Mouse (Mus musculus) cerebellum, postnatal 10 days (tissue): ENCODE data around the gene Car11.
"Not testable (repeated sequence)": the region's sequence is repeated elsewhere in the genome, so short reads cannot be mapped to it uniquely, and the experiment has no call there.

ENCODE experiments used
- DNase-seq, 2 experiments: peaks; one replicate each; pipeline ENCODE4 v3.0.0; 2021; ENCODE audit warnings: mixed read lengths in 2 of 2

Car11 gene

GRCm38 (mm10) chr7:45699523-45700141 is at the start of gene Car11:
Gene Car11, plus strand, starts transcription at chr7:45699843.
- DNase-seq = peak; percentile 71

- DNase-seq = not testable (repeated sequence)
Measured at GRCm38 (mm10) chr7:45650484-45650883, 49.2 kb upstream of the Car11 start.

DNA sequence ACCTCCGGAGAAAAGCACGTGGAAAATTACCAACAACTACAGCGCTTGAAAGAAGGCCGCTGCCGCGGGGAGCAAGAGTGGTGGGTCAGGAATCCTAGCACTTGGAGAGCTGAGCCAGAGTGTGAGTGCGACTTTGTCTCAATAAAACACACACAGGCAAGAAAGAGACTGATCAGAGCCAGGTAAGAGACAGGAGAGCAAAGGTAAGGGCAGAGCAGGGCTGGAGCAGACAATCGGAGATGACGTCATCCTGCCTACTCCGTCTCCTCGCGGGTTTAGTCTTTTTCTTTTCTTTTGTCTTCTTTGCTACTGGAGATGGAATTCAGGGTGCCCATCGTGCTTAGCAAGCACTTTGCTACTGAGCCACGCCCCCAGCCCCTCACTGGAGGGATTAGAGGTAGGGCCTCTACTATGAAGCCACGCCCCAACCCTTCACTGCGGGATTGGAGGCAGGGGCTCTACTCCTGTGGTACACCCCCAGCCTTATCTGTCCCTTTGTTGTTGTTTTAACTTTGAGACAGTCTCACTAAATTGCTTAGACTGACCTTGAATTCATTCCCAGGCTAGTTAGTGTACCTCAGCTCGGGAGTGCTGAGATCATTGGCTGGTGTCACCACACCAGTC is 45.1 kb upstream of the Car11 start:
- no peak for DNase-seq

- no peak for DNase-seq
Measured at GRCm38 (mm10) chr7:45660746-45661478, 38.7 kb upstream of the Car11 start.

DNA sequence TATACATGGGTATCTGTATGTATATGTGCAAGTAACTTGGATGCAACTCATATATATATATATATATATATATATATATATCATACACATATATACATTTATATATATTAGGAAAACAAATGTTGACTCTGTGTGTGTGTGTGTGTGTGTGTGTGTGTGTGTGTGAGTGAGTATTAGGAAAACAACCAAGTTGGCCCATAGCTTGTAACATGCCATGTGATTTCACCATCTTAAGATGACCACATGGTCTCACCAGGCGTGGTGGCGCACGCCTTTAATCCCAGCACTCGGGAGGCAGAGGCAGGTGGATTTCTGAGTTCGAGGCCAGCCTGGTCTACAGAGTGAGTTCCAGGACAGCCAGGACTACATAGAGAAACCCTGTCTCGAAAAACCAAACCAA is 37.9 kb upstream of the Car11 start:
- DNase-seq = not testable (repeated sequence)

GRCm38 (mm10) chr7:45665303-45666138 is 34.1 kb upstream of the Car11 start:
- no peak for DNase-seq

DNA sequence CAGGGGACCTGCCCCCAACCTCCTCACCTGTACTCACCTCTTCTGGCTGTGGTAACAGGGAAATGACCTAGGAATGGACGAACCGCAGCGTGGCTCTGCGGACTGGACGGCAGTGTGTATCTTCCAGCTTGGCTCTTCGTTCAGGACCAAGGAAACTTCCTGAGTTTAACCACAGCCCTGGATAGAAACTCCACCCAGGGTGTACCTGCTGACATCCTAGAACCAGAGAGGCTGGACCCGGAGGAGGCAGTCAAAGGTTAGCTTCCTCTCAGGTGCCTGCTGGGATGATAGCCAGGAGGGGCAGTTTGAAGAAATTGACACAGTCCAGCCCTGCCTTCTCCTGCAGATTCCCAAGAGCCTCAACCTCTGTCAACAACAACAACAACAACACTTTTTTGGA is 33.5 kb upstream of the Car11 start, which contains the start of gene Fut2:
TSS of gene Fut2 (minus strand) at position 234 of the 400 bp plus-strand sequence.
- no peak for DNase-seq

DNA sequence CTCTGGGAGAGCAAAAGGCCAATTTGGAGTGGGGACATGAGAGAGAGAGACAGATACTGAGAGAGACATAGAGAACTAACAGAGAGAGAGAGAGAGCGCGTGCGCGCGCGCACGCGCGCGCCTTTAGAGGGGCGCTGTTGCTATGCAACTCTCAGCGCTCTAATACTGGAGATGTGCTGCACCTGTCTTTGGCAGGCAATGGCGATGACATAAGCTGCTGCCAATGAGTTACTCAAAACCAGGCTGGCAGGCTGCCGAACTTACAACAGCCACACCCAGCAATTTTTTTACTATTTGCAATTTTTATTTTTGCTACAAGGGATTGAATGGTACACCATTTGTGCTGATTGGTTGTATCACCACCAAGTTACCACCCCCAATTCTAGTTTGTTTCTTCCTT is 31.9 kb upstream of the Car11 start:
- DNase-seq = peak in 1 of 2 experiments; percentile 35

- no peak for DNase-seq
Measured at GRCm38 (mm10) chr7:45668921-45669320, 30.7 kb upstream of the Car11 start.

DNA sequence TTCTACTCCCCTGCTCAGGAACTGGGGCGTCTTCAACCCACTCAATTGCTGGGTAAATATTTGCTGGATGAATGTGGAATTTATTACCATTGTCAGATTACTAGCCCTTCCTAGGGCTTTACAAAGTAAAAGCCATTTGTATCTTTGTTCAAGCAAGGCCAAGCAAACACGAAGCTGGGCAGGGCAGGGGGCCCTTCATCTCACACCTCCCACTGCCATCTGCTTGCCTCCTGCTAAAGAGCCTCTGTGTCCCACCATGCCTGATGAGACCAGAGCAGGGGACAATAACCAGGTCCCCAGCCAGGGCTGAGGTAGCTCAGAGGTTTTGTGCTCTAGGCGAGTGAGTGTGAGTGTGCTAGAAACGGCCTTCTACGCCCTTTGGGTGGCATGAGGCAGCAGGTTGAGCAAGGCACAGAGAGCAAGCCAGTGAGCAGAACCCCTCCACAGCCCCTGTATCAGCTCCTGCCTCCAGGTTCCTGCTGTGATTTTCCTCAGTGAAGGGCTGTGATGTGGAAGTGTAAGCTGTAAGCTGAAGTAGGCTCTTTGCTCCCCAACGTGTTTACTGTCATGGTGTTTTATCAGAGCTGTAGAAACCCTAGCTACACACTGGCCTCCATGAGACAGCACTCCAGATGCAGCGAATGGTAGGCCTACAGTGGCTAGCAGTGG is 21.9 kb upstream of the Car11 start:
- DNase-seq = no peak

- no peak for DNase-seq
Measured at GRCm38 (mm10) chr7:45678513-45678912, 21.1 kb upstream of the Car11 start.

- DNase-seq = no peak
Measured at GRCm38 (mm10) chr7:45679966-45680621, 19.5 kb upstream of the Car11 start.

DNA sequence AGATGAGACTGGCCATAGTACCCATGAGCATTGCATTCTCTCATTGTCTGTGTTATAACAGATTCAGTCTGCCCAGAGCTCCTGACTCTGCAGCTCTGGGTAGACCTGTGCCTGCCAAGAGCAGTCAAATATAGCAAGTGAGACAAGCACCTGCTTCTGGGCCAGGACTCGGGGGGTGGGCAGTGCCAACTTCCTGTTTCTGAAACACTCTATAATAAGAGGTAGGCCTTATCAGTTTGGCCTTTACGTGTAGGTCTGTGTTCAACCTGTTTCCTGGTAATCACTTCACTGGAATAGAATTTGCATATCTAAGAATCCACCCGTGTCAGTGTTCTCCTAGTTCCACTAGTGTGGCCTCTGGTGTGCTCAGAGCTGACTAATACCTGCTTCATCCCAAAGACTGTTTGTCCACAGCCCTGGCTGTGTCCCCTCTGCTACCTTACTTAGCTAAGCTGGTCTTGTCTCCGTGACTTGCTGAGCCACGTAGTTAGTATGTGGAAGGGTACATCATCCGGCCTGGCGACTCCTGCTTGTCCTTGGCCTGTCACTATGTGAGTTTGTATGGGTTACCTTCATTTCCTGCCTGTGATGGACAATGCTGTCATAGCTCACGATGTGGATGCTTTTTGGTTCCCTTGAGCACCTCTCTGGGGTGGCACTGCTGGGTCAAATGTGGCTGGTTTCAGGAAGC is 18.5 kb upstream of the Car11 start:
- DNase-seq = peak; percentile 41 to 45

DNA sequence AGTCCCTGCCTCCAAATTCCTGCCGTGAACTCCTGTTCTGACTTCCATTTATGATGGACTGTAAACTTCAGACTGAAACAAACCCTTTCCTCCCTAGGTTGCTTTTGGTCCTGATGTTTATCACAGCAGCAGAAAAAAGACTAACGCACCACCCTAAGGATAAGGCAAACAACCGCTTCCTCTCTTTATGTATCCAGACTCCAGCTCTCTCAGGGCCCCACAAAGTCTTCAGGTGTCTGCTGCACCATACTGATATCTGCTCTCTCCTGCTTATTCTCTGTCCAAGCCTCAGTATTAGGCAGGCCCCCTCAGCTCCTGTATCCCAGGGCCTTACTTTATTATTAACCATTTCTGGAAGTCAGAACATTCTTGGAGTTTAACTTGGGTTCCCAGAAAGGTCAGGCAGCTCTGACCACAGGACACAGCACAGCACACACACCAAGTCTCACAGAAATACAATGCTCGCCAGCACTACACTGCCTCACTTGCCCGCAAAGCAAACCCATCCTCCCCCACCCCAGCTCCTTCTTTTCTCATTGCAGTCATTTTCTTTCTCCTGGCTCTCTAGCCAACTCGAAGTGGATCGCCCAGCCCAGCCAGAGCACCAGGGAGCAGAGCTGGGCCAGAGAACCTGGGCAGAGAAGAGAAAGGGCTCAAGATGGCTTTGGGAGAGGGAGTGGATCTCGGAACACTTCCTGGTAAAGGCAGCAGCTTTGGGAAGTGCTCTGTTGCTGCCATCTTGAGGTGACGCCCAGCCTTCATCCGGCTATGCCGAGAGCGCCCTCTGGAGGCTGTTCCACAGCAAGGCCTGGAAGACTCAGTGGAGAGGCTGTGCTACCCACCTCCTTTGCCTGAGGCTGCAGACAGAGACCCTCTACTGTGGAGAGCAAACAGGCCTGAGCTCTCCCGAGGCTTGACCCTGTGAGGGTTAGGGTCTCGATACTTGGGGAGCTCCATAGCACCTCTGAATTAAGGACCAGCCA is 17.2 kb upstream of the Car11 start:
- DNase-seq = peak; percentile 96 to 98

- no peak for DNase-seq
Measured at GRCm38 (mm10) chr7:45683396-45684050, 16.1 kb upstream of the Car11 start, which contains the start of gene Ntn5. Gene Ntn5, plus strand, starts transcription at chr7:45684022.

- no peak for DNase-seq
Measured at GRCm38 (mm10) chr7:45685811-45686210, 13.8 kb upstream of the Car11 start.

DNA sequence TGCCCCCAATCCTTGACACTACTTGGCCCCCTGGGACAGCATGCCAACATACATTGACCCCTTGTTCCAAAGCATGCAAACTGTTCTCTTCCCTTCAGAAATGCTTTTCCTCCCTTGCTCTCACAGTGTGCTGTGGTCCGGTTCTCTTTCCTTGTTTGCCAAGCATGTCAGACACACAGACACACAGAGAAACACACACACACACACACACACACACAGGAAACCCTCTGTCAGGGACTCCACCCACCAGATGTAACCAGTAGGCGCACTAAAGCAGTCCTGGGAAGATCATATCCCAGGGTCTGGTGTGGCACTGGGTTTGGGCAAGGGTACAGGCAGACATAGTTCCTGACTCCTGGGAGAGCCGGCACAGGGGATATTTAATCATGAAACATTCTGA is 12.8 kb upstream of the Car11 start:
- peak in 1 of 2 experiments; percentile 12 for DNase-seq

- DNase-seq = no peak
Measured at GRCm38 (mm10) chr7:45689099-45689498, 10.5 kb upstream of the Car11 start.

GRCm38 (mm10) chr7:45689800-45690199 is 9.8 kb upstream of the Car11 start:
- no peak for DNase-seq
